In the genomic region with DNA sequence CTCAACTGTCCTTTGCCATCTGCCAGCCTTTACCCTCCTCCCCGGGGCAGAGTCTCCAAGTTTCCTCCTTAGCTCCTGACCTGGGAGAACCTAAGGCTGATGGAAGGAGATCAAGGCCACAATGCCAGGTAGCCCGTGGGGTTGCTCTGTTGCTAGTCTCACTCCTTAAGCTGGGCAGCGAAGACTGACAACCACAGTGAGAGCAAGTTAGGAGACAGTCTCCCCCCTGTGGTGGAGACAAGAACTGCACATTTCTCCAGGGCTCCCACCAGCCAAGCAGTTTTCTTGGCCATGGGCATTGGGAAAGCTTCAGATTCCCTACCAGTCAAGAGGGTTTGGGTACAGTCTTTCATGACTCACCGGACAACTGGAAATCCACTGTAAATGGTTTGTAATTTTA, we compare ENCODE assay signal across 9 mouse cellular contexts. TPM values are rescaled to one million over a fixed set of nuclear protein-coding genes. Genes with fewer than 3 reads are reported as not detected.
DNase-seq lines count a peak whose midpoint lies in the region; ATAC-seq and TF ChIP-seq lines count a peak whose summit lies in the region.
"Had no signal": no experiment of that assay in that cellular context is flagged by ENCODE, and none has a peak within 500 bp of the region (broad histone marks: within the 10 kb centered on the region; RNA-seq: fewer than 3 reads in every experiment).

No protein-coding gene starts in this region.

- DNase-seq in ovary, postnatal 10 days (ENCODE audit: low spot score): peak; percentile 24
- DNase-seq in ovary, adult 18-20 months (ENCODE audit: low spot score): no peak
- peak; percentile 50 for DNase-seq in c-Kit-positive CD71-negative TER-119-negative erythroid progenitor cells, embryonic 14.5 days (ENCODE audit: low read depth)
- peak; percentile 77 for DNase-seq in kidney, postnatal 0 days (ENCODE audit: low spot score)
- DNase-seq in liver, embryonic 14.5 days (ENCODE audit: low read depth in 3 of 3, low spot score in 3 of 3): no peak
- DNase-seq in ovary, postnatal 36 days (ENCODE audit: low spot score): peak; percentile 58
- DNase-seq in urinary bladder, adult 2 months (ENCODE audit: low spot score): peak; percentile 40

- no peak for TF ChIP-seq EP300 in liver, embryonic 14.5 days (IDR thresholded peaks at IDR 0.05; ENCODE audit: low read depth)

- no peaks in the 10 kb centered on the region for H3K9me3 ChIP-seq in forebrain, embryonic 15.5 days
- H3K9me3 ChIP-seq in kidney, postnatal 0 days (replicated peaks; ENCODE audit: low read length): no peaks in the 10 kb centered on the region
- no peaks in the 10 kb centered on the region for H3K9me3 ChIP-seq in liver, embryonic 14.5 days (ENCODE audit: control insufficient read depth, low read length)

- peak; percentile 87 for TF ChIP-seq CTCF in kidney, postnatal 0 days (IDR thresholded peaks at IDR 0.05; ENCODE audit: low read depth)
- TF ChIP-seq CTCF in liver, embryonic 14.5 days (IDR thresholded peaks at IDR 0.05; ENCODE audit: low read depth): peak; percentile 96

- H3K9ac ChIP-seq in forebrain, embryonic 15.5 days (replicated peaks): no peak overlapping the region
- H3K9ac ChIP-seq in kidney, postnatal 0 days (ENCODE audit: low read depth, low read length): no peak overlapping the region
- H3K9ac ChIP-seq in liver, embryonic 14.5 days (replicated peaks): no peak overlapping the region

- H3K4me2 ChIP-seq in forebrain, embryonic 15.5 days (replicated peaks): no peak overlapping the region
- H3K4me2 ChIP-seq in kidney, postnatal 0 days (ENCODE audit: low read length): no peak overlapping the region
- H3K4me2 ChIP-seq in liver, embryonic 14.5 days (ENCODE audit: low read depth): no peak overlapping the region

- no peaks in the 10 kb centered on the region for H3K27me3 ChIP-seq in forebrain, embryonic 15.5 days
- H3K27me3 ChIP-seq in kidney, postnatal 0 days (ENCODE audit: insufficient read depth, low read length): no peaks in the 10 kb centered on the region
- H3K27me3 ChIP-seq in liver, embryonic 14.5 days (ENCODE audit: control insufficient read depth, insufficient read depth, low read length): no peaks in the 10 kb centered on the region

- no peaks in the 10 kb centered on the region for H3K36me3 ChIP-seq in forebrain, embryonic 15.5 days
- no peaks in the 10 kb centered on the region for H3K36me3 ChIP-seq in kidney, postnatal 0 days (ENCODE audit: insufficient read depth, low read length)
- no peaks in the 10 kb centered on the region for H3K36me3 ChIP-seq in liver, embryonic 14.5 days (replicated peaks; ENCODE audit: control insufficient read depth, insufficient read depth, low read depth)

- no peak overlapping the region for H3K27ac ChIP-seq in forebrain, embryonic 15.5 days (replicated peaks)
- no peak overlapping the region for H3K27ac ChIP-seq in kidney, postnatal 0 days
- no peak overlapping the region for H3K27ac ChIP-seq in liver, embryonic 14.5 days

- ATAC-seq in forebrain, embryonic 15.5 days (replicated peaks): 0 out of 2 replicates have a peak, but pooled peaks have one; percentile 13
- 0 out of 2 replicates have a peak, but pooled peaks have one; percentile 52 for ATAC-seq in kidney, postnatal 0 days (replicated peaks; ENCODE audit: low FRiP score, low read depth)
- ATAC-seq in liver, embryonic 14.5 days (ENCODE audit: insufficient read depth): 0 out of 2 replicates have a peak, but pooled peaks have one; percentile 28

- no peaks in the 10 kb centered on the region for H3K4me1 ChIP-seq in forebrain, embryonic 15.5 days
- H3K4me1 ChIP-seq in kidney, postnatal 0 days (replicated peaks; ENCODE audit: insufficient read depth, low read length): no peaks in the 10 kb centered on the region
- H3K4me1 ChIP-seq in liver, embryonic 14.5 days (replicated peaks; ENCODE audit: control insufficient read depth in 2 of 2, insufficient read depth in 2 of 2, low read length in 1 of 2): no peaks in the 10 kb centered on the region

- no peak overlapping the region for H3K4me3 ChIP-seq in forebrain, embryonic 15.5 days
- no peak overlapping the region for H3K4me3 ChIP-seq in kidney, postnatal 0 days (replicated peaks; ENCODE audit: low read depth, low read length)
- no peak overlapping the region for H3K4me3 ChIP-seq in liver, embryonic 14.5 days (ENCODE audit: insufficient read depth in 1 of 2, low read depth in 2 of 2, low read length in 2 of 2)

- 38% methylated on average over 4 of the region's 4 CpGs for WGBS in forebrain, embryonic 15.5 days
- WGBS in kidney, postnatal 0 days: 48% methylated on average over 4 of the region's 4 CpGs
- WGBS in liver, embryonic 14.5 days (ENCODE audit: insufficient replicate concordance): 36% methylated on average over 4 of the region's 4 CpGs

RNA-seq across cellular contexts. Expression of a gene that starts 7.2 kb away (rescaled TPM):
- not detected in 2 replicates for polyA plus RNA-seq in forebrain, embryonic 15.5 days (2015; fragmentation: Nextera tagmentation; extraction: Ambion mirVana)
- not detected in 2 replicates for polyA plus RNA-seq in kidney, postnatal 0 days (2015; fragmentation: Nextera tagmentation; extraction: Ambion mirVana)
- not detected in 2 replicates for polyA plus RNA-seq in liver, embryonic 14.5 days (2012; rRNA removed)
- not detected in 2 replicates for polyA plus RNA-seq in liver, embryonic 14.5 days (2014; fragmentation: Nextera tagmentation; extraction: Ambion mirVana)
- polyA plus RNA-seq in urinary bladder, adult 2 months (2012; rRNA removed): not detected in 2 replicates
- polyA plus RNA-seq: gonadal fat pad, adult 2 months had no signal

RNA-seq across cellular contexts. Expression of a gene that starts 16.5 kb away (rescaled TPM):
- polyA plus RNA-seq in forebrain, embryonic 15.5 days (2015; fragmentation: Nextera tagmentation; extraction: Ambion mirVana): 11.2 and 12.4 TPM in 2 replicates
- polyA plus RNA-seq in kidney, postnatal 0 days (2015; fragmentation: Nextera tagmentation; extraction: Ambion mirVana): 10.2 and 10.6 TPM in 2 replicates
- 17.4 and 21.5 TPM in 2 replicates for polyA plus RNA-seq in liver, embryonic 14.5 days (2012; rRNA removed)
- 9.5 and 9.7 TPM in 2 replicates for polyA plus RNA-seq in liver, embryonic 14.5 days (2014; fragmentation: Nextera tagmentation; extraction: Ambion mirVana)
- 12.7 and 13.6 TPM in 2 replicates for polyA plus RNA-seq in urinary bladder, adult 2 months (2012; rRNA removed)

RNA-seq across cellular contexts. Expression of a gene that starts 49.3 kb away (rescaled TPM):
- 11.4 and 13.7 TPM in 2 replicates for polyA plus RNA-seq in forebrain, embryonic 15.5 days (2015; fragmentation: Nextera tagmentation; extraction: Ambion mirVana)
- 9.6 and 9.9 TPM in 2 replicates for polyA plus RNA-seq in kidney, postnatal 0 days (2015; fragmentation: Nextera tagmentation; extraction: Ambion mirVana)
- 5.4 and 7.2 TPM in 2 replicates for polyA plus RNA-seq in liver, embryonic 14.5 days (2012; rRNA removed)
- polyA plus RNA-seq in liver, embryonic 14.5 days (2014; fragmentation: Nextera tagmentation; extraction: Ambion mirVana): 4.2 and 6.3 TPM in 2 replicates
- polyA plus RNA-seq in urinary bladder, adult 2 months (2012; rRNA removed): 8.1 and 9.1 TPM in 2 replicates

Comparison
In these comparisons a context has a peak if more than half of its experiments do, and no peak if none do; other contexts are left out.
1. DNase-seq: peak in ovary, postnatal 10 days (single experiment), c-Kit-positive CD71-negative TER-119-negative erythroid progenitor cells, embryonic 14.5 days (single experiment), kidney, postnatal 0 days (single experiment), ovary, postnatal 36 days (single experiment) and urinary bladder, adult 2 months (single experiment); none in ovary, adult 18-20 months (single experiment) and liver, embryonic 14.5 days (0 of 3).
2. Peak in every context shown above with its lines, with median percentiles within 50 percentile points of each other: ATAC-seq.